Mouse (Mus musculus) midbrain, embryonic 12.5 days (tissue): ENCODE measurements around the gene Gpr6. TPM values are rescaled to one million over a fixed set of nuclear protein-coding genes. Genes with fewer than 3 reads are reported as not detected.
A peak's percentile ranks its signal among the peaks of the same experiment; 100 is the strongest.

Source experiments
- ATAC-seq: fragments of 200-750 bp; cut with Nextera tagmentation; 2 replicates; pipeline ENCODE4 v1.8.0; 2017; ENCODE audit warnings: low read depth, moderate TSS enrichment, moderate library complexity; ENCODE audit not compliant: low FRiP score
- H3K27ac ChIP-seq: fragments of 300-500 bp; sonication (generic); replicated peaks from 2 replicates; pipeline ENCODE4 v1.5.1; 2016; ENCODE audit warnings: mild to moderate bottlenecking
- H3K27me3 ChIP-seq: fragments of 300-500 bp; sonication (generic); 2 replicates; pipeline ENCODE4 v1.6.1; 2016; ENCODE audit warnings: mild to moderate bottlenecking
- H3K36me3 ChIP-seq: fragments of 300-500 bp; sonication (generic); 2 replicates; pipeline ENCODE4 v1.6.1; 2016
- H3K4me1 ChIP-seq: fragments of 300-500 bp; sonication (generic); 2 replicates; pipeline ENCODE4 v1.6.1; 2016
- H3K4me2 ChIP-seq: fragments of 300-500 bp; sonication (generic); replicated peaks from 2 replicates; pipeline ENCODE4 v1.6.1; 2016; ENCODE audit warnings: mild to moderate bottlenecking, moderate library complexity
- H3K4me3 ChIP-seq: fragments of 300-500 bp; sonication (generic); 2 replicates; pipeline ENCODE4 v1.5.1; 2016; ENCODE audit warnings: mild to moderate bottlenecking
- H3K9ac ChIP-seq: fragments of 300-500 bp; sonication (generic); replicated peaks from 2 replicates; pipeline ENCODE4 v1.6.1; 2016; ENCODE audit warnings: mild to moderate bottlenecking, moderate library complexity
- H3K9me3 ChIP-seq: fragments of 300-500 bp; sonication (generic); 2 replicates; pipeline ENCODE4 v1.6.1; 2016; ENCODE audit warnings: mild to moderate bottlenecking
- WGBS: fragments of 180-500 bp; shearing (Covaris S2); methylation state at CpG from one replicate; pipeline ENCODE4 v1.1.7; 2016; 5-methylcytosine and 5-hydroxymethylcytosine counted together
- polyA plus RNA-seq: library from polyadenylated mRNA; unstranded; fragments of >200 nt; fragmentation: Nextera tagmentation; extraction: Ambion mirVana; gene quantifications from 2 replicates; pipeline ENCODE4 v1.2.1, GENCODE M21; 2016

Gpr6 gene
- polyA plus RNA-seq = 0.29 and 0.42 TPM in 2 replicates

GRCm38 (mm10) chr10:41072116-41072515, at the start of gene Gpr6:
Gpr6 (minus strand) TSS chr10:41072285.
- peaks cover 48% of the 10 kb centered on the region for H3K27me3 ChIP-seq
- peak; percentile 77 for ATAC-seq
- no peak within 1 kb of the TSS for H3K27ac ChIP-seq
- peak within 1 kb of the TSS; percentile 92 for H3K4me2 ChIP-seq
- H3K9ac ChIP-seq = peak within 1 kb of the TSS; percentile 32; the same call in 1 of the 2 replicates
- no peaks in the 10 kb centered on the region for H3K9me3 ChIP-seq
- peaks cover 20% of the 10 kb centered on the region for H3K4me1 ChIP-seq
- 1% methylated on average over 23 of the region's 23 CpGs for WGBS
- no peaks in the 10 kb centered on the region for H3K36me3 ChIP-seq
- H3K4me3 ChIP-seq = peak within 1 kb of the TSS; percentile 53

DNA sequence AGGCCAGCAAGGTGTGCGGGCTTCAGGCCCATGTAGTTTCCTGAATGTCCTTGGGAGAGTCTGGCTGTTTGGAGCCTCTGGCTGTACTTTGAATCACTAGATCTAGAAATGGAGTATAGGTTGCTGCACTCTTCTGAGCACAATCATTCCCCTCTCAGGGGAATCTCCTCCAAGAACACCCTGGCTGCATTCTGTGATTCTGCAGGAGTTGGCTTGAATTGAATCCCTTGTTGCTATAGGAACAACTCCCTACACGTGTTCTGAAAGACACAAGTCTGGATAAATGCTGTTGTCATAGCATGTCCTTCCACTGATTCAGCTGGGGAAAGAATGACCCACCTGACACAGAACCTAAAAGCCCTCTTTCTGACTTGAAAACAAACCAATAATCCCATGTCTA, 28.0 kb upstream of the Gpr6 start:
- Histone ChIP-seq H3K4me1 (no peaks in the 10 kb centered on the region), H3K36me3 (no peaks in the 10 kb centered on the region), H3K27ac (no peak overlapping the region), H3K4me3 (no peak overlapping the region), H3K4me2 (no peak overlapping the region), H3K9ac (no peak overlapping the region), H3K27me3 (no peaks in the 10 kb centered on the region), H3K9me3 (no peaks in the 10 kb centered on the region)
- ATAC-seq = no peak
- 65% methylated on average over 2 of the region's 2 CpGs for WGBS

DNA sequence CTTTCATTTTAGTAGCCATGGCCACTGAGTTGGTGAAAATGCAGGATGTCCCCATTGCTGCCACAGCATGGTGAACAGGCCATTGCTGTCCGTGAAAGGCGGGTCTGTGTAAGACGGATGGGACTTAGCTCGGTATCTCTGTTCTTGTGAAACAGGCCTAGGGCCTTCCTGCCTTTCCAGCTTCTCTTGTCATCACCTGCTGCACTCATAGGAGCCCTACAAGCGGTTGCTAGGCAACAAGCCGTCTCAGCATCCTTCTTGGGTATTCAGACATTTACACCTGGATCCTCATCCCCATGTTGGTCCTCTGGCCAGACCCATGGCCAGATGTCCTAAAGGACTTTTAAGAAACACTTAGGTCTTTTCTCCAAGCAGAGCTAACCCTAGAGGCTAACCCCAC, 26.1 kb upstream of the Gpr6 start:
- Histone ChIP-seq H3K4me2 (no peak overlapping the region), H3K9me3 (no peaks in the 10 kb centered on the region), H3K36me3 (no peaks in the 10 kb centered on the region), H3K27me3 (no peaks in the 10 kb centered on the region), H3K9ac (no peak overlapping the region), H3K4me3 (no peak overlapping the region), H3K4me1 (no peaks in the 10 kb centered on the region), H3K27ac (no peak overlapping the region)
- no peak for ATAC-seq
- 86% methylated on average over 6 of the region's 6 CpGs for WGBS

GRCm38 (mm10) chr10:41088852-41089251, 16.8 kb upstream of the Gpr6 start:
- no peak for ATAC-seq
- H3K4me2 ChIP-seq = no peak overlapping the region
- 70% methylated on average over 7 of the region's 7 CpGs for WGBS
- H3K4me1 ChIP-seq = no peaks in the 10 kb centered on the region
- H3K27me3 ChIP-seq = no peaks in the 10 kb centered on the region
- no peak overlapping the region for H3K9ac ChIP-seq
- no peak overlapping the region for H3K4me3 ChIP-seq
- no peaks in the 10 kb centered on the region for H3K36me3 ChIP-seq
- H3K9me3 ChIP-seq = no peaks in the 10 kb centered on the region
- H3K27ac ChIP-seq = no peak overlapping the region

DNA sequence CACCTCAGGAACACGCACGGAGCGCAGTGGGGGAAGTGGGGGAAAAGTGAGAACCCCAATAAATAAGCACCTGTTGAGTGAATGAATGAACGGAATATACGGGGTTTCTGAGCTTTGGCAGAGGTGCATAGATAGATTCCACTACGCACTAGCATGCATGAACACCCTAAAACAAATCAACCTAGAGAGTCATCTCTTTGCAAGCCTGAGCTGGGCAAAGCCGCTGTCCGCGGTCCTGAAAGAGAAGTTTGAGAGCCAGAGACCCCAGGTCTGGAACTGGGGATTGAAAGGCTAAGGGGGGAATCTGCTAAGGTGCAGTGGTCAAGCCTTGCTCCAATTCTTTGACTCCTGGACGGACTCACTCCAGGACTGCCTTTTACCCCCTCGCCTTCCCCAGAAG, 389 bp downstream of the Gpr6 start:
- peak; percentile 34; the same call in 1 of the 2 replicates for ATAC-seq
- H3K4me2 ChIP-seq = peak overlapping the region; percentile 92
- peak overlapping the region; percentile 53 for H3K4me3 ChIP-seq
- no peak overlapping the region for H3K27ac ChIP-seq
- no peaks in the 10 kb centered on the region for H3K36me3 ChIP-seq
- peaks cover 48% of the 10 kb centered on the region for H3K27me3 ChIP-seq
- peaks cover 20% of the 10 kb centered on the region for H3K4me1 ChIP-seq
- no peaks in the 10 kb centered on the region for H3K9me3 ChIP-seq
- WGBS = 3% methylated on average over 11 of the region's 11 CpGs
- H3K9ac ChIP-seq = peak overlapping the region; percentile 32; the same call in 1 of the 2 replicates

DNA sequence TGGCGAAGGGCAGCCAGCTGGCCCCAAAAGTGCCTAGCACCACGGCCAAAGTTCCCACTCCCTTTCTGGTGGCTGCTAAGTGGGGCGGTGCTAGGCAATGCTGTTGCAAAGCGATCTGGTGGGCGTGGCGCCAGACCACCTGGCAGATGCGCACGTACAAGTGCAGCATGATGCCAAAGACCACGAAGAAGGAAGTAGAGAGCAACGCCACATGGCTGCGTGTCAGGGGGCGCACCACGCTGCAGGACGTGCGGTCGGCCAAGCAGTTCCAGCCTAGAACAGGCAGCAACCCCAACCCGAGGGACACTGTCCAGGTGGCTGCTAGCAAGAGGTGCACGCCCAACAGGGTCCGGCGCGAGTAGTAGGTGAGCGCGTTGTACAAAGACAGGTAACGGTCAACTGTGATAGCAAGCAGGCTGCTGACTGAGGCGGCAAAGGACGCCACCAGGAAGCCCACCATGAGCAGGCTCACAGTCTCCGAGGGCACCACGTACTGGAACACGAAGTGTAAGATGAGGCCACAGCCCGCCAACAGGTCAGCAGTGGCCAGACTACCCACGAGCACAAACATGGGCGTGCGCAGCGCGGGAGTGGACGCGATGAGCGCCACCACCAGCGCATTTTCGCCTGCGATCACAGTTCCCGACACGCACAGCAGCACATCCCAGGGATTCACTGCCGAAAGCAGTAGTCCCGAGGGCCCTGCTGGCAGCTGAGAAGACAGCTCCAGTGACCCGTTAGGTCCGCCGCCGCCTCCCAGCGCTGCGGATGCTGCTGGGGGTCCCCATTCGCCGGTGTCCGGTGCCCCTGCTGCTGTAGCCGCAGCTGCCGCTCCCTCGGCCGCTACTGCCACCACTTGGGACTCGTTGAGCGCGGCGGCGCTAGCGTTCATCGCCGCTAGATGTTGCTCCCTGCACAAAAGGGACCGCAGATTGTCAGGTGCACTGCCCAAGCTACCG, 1.1 kb downstream of the Gpr6 start:
- H3K9ac ChIP-seq = peak overlapping the region; percentile 32; the same call in 1 of the 2 replicates

GRCm38 (mm10) chr10:41060250-41060831, 11.7 kb downstream of the Gpr6 start:
- H3K9me3 ChIP-seq = no peaks in the 10 kb centered on the region
- no peaks in the 10 kb centered on the region for H3K4me1 ChIP-seq
- 78% methylated on average over 4 of the region's 4 CpGs for WGBS
- no peak overlapping the region for H3K4me2 ChIP-seq
- ATAC-seq = no peak
- no peak overlapping the region for H3K4me3 ChIP-seq
- no peak overlapping the region for H3K9ac ChIP-seq
- no peaks in the 10 kb centered on the region for H3K27me3 ChIP-seq
- no peak overlapping the region for H3K27ac ChIP-seq
- no peaks in the 10 kb centered on the region for H3K36me3 ChIP-seq

More for the DNA sequence above, 1.1 kb downstream of the Gpr6 start:
- Histone ChIP-seq H3K9me3 (no peaks in the 10 kb centered on the region), H3K4me2 (peak overlapping the region; percentile 92), H3K36me3 (no peaks in the 10 kb centered on the region), H3K4me3 (peak overlapping the region; percentile 53), H3K27me3 (peaks cover 48% of the 10 kb centered on the region), H3K27ac (no peak overlapping the region), H3K4me1 (peaks cover 20% of the 10 kb centered on the region)
- ATAC-seq = peak; percentile 54; the same call in 1 of the 2 replicates
- 2% methylated on average over 68 of the region's 68 CpGs for WGBS

GRCm38 (mm10) chr10:41055581-41055980, 16.5 kb downstream of the Gpr6 start:
- Histone ChIP-seq H3K9ac (no peak overlapping the region), H3K4me3 (no peak overlapping the region), H3K27ac (no peak overlapping the region), H3K27me3 (no peaks in the 10 kb centered on the region), H3K4me2 (no peak overlapping the region), H3K36me3 (no peaks in the 10 kb centered on the region), H3K9me3 (no peaks in the 10 kb centered on the region), H3K4me1 (no peaks in the 10 kb centered on the region)
- 74% methylated on average over 9 of the region's 9 CpGs for WGBS
- no peak for ATAC-seq

DNA sequence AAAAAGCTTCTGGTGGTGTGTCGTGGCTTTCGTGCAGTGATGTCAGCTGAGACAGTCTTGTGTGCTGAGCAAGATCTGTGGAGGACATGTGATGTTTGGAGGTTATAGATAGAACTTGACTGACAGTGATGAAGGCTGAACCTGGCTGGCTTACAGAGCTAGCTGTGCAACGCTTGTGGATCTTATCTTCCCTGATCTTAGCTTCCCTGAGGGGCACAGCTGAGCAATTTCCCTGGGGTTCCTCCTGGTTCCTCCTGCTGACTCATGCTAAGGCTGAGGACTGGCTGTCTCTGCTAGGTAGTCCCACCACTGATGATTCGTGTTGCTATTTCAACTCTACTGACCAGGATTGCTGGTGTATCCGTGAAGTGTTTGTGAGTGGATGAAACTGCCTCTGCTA, 18.1 kb downstream of the Gpr6 start:
- Histone ChIP-seq H3K9me3 (no peaks in the 10 kb centered on the region), H3K36me3 (no peaks in the 10 kb centered on the region), H3K27me3 (no peaks in the 10 kb centered on the region), H3K4me1 (no peaks in the 10 kb centered on the region), H3K9ac (no peak overlapping the region), H3K27ac (no peak overlapping the region), H3K4me3 (no peak overlapping the region), H3K4me2 (no peak overlapping the region)
- WGBS = 81% methylated on average over 5 of the region's 5 CpGs
- no peak for ATAC-seq

- Histone ChIP-seq H3K4me3 (no peak overlapping the region), H3K9me3 (no peaks in the 10 kb centered on the region), H3K27ac (no peak overlapping the region), H3K27me3 (no peaks in the 10 kb centered on the region), H3K4me2 (no peak overlapping the region), H3K36me3 (no peaks in the 10 kb centered on the region), H3K4me1 (0 out of 2 replicates have a peak, but pooled peaks cover 3% of the 10 kb centered on the region), H3K9ac (no peak overlapping the region)
- no peak for ATAC-seq
- 43% methylated on average over 11 of the region's 11 CpGs for WGBS
Observed at GRCm38 (mm10) chr10:41042272-41042671, 29.8 kb downstream of the Gpr6 start.

- 59% methylated on average over 9 of the region's 9 CpGs for WGBS
Observed at GRCm38 (mm10) chr10:41041478-41041877, 30.6 kb downstream of the Gpr6 start.

DNA sequence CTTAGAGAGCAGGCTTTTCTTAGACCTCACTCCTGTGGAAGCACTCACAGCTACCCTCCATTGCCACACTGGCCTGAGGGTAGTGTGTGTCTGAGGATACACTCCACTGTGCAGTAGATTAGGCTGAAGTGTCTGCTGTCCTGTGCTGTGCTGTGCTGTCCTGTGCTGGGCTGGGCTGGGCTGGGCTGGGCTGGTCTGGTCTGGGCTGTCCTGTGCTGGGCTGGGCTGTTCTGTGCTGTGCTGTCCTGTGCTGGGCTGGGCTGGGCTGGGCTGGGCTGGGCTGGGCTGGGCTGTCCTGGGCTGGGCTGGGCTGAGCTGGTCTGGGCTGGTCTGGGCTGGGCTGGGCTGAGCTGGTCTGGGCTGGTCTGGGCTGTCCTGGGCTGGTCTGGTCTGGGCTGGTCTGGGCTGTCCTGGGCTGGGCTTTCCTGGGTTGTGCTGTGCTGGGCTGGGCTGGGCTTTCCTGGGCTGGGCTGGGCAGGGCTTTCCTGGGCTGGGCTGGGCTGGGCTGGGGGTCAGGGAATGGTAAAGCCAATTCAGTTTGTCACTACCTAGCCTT, 31.5 kb downstream of the Gpr6 start:
- H3K4me3 ChIP-seq = no peak overlapping the region
- no peaks in the 10 kb centered on the region for H3K36me3 ChIP-seq
- no peaks in the 10 kb centered on the region for H3K27me3 ChIP-seq
- ATAC-seq = no peak
- H3K27ac ChIP-seq = no peak overlapping the region
- 0 out of 2 replicates have a peak, but pooled peaks cover 3% of the 10 kb centered on the region for H3K4me1 ChIP-seq
- no peak overlapping the region for H3K9ac ChIP-seq
- H3K4me2 ChIP-seq = no peak overlapping the region
- no peaks in the 10 kb centered on the region for H3K9me3 ChIP-seq

More at GRCm38 (mm10) chr10:41041478-41041877, 30.6 kb downstream of the Gpr6 start:
- no peak overlapping the region for H3K4me3 ChIP-seq
- no peaks in the 10 kb centered on the region for H3K27me3 ChIP-seq
- no peaks in the 10 kb centered on the region for H3K36me3 ChIP-seq
- no peaks in the 10 kb centered on the region for H3K9me3 ChIP-seq
- no peak overlapping the region for H3K9ac ChIP-seq
- 0 out of 2 replicates have a peak, but pooled peaks cover 3% of the 10 kb centered on the region for H3K4me1 ChIP-seq
- no peak for ATAC-seq
- H3K4me2 ChIP-seq = no peak overlapping the region
- no peak overlapping the region for H3K27ac ChIP-seq
